Mouse (Mus musculus): ENCODE results near the gene Ptchd3.
A peak's percentile ranks its signal among the peaks of the same experiment; 100 is the strongest.

Ptchd3 gene

DNA sequence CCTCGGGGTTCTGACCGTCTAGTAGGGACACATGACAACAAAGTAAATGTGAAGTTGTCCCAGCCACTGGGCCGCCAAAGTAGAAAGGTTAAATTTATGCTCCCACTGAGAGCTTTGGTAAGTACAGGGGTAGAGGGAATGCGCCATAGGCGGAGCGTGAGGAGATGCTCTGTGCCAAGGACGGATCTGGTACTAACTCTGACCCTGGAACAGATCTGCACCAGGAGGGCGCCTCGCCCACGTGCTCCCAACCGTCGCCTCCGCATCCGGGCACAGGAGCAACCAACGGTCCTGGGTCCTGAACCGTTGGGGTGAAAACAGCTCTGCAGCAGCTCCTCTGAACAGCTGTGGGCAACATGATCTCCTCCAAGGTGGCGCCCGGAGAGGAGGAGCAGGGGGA lies at the start of gene Ptchd3:
Ptchd3 (plus strand) TSS at position 301 of the 400 bp plus-strand sequence.
- DNase-seq, result no peak

DNA sequence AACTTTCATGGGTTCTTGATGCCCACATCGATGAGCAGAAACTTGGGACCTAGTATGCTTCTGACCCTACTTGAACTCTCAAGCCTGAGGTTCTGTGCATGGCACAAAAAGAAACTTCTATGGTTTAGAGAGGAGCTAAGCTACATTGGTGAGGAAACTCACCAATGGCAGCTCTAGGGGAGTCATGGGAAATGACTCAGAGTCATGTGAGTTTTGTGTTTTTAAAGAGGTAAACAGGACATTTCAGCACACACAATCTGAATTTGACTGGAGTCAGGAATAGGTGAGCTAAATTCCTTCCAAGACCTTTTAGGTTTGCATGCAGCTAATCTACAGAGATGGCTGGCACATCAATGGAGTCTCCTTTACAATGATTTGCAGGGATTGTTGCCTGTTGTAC lies 48.2 kb upstream of the Ptchd3 start:
- DNase-seq, result no peak

DNA sequence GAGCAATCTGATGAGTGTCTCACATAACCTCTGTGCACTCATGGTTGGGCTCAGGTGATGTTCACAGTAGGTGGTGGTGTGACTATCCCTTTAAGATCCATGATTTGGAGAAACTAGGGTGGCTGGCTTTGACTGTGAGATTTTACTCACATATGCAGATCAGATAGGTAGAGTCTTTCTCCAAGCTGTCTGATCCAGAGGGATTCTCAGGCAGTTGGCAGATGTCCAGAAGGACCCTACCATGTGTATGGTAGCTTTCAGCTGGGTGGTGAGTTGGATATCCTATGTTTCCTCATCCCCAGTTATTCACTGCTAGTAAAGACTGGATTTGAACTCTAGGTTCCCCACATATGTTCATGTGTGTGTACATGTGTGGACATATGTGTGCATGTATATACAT lies 42.6 kb upstream of the Ptchd3 start:
- DNase-seq, result no peak

DNA sequence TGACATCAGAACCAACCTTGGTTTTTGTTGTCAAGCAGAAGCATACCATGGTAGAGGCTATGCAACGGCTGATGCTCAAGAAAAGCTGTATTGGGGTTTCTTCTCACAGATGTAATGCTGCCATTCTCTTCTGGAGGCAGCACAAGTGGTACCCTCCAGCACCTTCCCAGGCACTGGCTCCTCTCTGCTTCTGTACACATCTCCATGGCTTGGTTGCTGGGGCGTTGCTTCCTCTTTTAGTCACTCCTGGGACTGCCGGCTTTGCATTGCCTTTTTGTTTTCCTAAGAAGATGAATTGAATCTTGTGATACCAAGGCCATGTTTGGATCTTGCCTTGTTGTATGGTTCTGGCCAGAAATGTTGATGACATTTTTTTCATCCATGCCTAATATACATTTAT lies 40.5 kb upstream of the Ptchd3 start:
- DNase-seq, result no peak

DNA sequence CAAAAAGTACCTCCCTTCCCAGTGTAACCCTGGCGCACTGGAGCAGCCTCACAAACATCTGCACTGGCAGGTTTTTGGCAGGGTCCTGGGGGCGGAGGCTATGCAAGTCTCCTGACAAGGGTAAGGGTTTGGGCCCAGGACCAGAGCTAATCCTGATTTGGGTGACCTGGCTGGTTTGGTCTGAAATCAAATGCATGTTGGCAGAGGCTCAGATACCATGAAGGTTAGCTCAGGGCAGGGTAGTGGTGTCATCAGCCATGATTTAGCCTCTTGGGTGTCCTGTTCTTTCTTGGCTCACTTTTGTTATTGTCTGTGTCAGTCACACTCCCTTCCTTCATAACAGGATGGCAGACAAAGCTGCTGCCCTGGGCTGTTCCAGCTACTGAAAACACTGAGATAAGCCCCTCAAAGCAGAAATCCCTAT lies 39.4 kb upstream of the Ptchd3 start:
- DNase-seq, result peak; percentile 76 to 77

DNA sequence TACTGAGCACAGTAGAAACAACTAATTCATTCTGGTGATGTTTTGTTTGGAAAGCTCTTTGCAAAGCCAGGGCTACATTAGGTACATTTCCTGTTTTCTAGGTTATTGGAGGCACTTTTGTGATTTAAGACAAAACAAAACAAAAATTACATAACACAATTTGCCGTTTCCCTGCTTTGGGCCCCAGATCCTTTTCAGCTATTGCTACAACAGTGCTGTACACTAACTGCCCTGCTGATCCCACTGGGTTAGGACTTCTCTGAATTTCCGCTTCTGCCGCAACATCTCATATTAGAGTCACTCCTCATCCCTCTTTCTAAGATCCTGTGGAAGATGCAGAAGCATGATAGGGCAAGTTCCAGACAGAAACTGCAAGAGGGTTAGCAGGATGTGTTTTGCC lies 38.6 kb upstream of the Ptchd3 start:
- DNase-seq, result peak in 1 of 2 experiments; percentile 10

DNA sequence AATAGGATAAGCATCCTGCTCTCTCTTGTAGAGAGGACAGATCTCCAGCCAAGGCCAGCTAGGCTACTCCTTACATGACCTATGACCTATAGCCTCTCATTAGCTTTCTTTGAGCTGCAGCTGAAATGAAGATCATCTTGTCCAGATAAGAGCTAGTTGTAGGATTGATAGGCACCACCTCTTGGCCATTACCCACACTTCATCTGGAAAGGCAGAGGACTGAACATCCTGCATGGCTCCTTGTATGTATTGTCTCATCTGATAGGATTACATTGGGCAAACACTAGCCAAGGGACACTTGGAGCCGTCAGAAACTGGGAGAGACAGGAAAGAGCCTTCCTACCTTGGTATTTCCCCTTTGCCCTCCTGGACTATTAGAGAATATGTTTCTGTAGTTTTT lies 38.1 kb upstream of the Ptchd3 start:
- no peak for DNase-seq

DNA sequence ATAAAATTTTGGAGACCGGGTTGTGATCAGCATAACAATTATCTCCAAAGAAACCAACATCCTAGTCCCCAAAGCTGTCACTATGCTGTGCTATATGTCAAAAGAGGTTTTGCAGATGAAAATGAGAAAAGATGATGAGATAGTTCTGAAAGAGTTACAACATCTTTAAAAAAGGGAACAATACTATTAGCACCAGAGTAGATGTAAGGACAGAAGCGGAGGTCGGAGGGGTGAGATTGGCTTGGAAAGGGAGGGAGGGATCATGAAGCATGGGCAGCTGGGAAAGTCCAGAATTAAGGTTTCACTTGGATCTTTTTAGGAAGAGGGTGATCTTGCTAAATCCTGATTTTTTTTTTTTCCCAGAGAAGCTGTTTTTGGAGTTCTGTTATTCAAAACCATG lies 36.5 kb upstream of the Ptchd3 start:
- no peak for DNase-seq

DNA sequence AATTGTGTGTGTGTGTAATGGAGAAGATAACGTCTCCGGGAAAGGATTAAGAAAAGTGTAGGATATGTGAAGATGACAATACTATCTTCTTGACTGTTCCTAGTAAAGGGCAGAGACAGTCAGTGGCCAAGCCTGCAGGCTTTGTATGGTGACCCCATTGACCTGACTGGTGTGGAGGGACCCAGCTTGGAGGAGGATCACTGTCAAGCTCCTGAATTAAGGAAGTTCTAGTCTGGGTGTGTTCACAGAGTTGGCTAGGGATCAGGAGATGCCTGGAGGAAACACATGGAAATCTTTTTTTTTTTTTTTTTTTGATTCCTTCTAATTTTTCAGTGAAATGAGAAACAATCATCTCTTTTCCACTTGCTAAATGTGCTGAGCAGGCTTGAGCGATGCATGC lies 35.9 kb upstream of the Ptchd3 start:
- peak; percentile 32 to 49 for DNase-seq

DNA sequence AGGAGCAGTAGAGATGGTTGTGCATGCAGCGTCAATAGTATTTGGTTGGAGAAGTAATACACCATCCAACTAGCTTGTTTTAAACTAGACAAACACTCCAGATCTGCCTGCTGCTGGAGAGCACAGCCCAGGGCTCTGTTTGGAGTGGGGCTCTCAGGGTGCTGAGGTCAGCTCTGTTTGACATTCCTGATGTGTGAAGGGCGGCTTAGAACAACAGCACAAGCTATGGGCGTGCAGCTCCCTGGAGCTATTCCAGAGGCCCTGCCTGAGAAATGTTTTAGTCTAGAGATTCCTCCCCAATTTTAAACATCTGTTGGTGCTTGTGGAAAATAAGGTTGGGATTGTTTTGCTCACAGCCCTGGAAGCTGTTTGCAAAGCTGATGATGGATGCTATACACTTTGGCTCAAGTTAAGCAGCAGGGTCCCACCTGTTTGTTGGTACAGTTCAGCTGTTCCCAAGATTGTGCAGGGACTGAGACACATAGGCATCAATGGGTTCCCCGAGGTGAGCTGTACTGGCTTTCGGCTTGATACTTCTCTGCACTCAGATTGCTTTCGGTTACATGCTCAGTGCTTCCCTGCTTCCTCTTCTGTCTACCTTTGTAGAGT lies 35.4 kb upstream of the Ptchd3 start:
- DNase-seq, result peak; percentile 42 to 46

DNA sequence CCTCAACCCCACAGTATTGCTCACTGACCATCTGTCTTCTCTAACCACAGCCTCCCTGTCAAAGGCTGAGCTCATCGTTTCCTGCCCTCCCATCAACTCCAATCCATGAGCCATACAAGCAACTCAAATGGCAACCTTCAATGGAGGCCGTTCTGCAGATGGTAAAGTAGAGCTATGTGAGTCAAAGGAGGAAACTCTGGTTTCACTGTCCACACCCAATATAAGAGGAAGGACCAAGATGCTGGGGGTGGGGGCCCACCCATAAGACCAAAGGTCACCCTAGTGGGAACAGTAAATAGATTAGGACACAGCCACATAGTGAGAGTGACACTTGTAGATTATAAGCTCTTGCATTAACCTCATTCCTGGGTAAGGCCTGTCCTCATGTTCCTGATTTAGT lies 34.1 kb upstream of the Ptchd3 start:
- no peak for DNase-seq

DNA sequence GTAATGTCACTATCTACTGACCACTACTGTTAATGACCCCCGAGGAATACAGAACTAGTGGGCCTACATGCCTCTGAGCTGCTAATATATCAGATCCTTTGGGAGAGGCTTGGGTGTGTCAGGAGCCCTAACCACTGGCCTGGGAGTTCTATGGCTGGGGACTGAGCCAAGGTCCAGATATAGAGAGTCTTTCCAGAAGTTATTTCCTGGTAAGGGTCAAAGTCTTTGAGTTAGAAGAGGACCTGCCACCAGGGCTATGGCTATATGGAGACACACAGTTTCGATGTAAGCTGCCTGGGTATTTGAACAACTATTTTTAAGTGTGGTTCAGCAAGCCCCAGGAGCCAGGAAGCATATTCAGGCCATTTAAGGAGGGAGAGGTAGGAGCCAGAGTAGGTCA lies 31.5 kb upstream of the Ptchd3 start:
- DNase-seq, result no peak

DNA sequence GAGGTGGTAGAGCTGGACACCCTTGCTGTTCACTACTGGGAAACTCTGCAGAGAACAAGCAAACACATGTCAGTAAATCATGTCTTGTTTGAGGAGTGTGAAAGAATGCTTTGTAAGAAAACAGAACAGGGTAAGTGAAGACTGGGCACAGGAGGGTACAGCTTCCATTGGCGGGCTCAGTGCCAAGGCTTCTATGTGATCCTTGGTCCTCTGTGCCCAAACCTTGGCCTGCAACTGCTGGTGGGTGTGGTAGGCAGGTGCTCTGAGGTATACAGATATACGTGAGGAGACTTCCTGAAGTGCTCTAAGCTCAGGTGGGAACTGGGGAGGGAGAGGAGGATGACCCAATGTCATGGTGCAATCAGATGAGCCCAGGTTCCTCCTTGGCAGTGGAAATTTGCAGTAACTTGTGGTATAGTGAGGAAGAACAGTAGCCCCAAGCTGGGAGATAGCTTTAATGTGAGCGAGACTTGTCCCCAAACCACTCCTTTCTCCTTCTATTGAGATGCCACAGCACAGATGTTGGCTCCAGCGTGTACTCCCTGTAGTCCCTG lies 30.2 kb upstream of the Ptchd3 start:
- DNase-seq, result no peak

DNA sequence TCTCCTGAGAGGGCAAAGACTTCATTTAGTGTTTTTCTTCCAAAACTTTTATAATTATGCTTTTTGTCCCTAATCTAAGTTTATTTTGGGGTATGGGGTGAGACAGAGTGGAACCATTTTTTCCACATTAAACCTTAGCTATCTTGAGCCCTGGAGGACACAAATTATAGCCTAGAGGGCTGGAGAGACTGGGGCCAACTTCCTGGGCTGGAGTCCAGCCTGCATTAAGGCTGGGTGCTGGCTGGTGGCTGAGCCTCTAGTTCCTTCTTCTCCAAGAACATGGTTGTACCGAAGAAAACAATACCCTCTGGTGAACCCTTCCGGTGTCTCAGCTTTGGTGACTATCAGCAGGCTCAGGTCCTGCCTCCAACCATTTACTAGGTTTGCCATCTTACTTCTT lies 27.3 kb upstream of the Ptchd3 start:
- no peak for DNase-seq

DNA sequence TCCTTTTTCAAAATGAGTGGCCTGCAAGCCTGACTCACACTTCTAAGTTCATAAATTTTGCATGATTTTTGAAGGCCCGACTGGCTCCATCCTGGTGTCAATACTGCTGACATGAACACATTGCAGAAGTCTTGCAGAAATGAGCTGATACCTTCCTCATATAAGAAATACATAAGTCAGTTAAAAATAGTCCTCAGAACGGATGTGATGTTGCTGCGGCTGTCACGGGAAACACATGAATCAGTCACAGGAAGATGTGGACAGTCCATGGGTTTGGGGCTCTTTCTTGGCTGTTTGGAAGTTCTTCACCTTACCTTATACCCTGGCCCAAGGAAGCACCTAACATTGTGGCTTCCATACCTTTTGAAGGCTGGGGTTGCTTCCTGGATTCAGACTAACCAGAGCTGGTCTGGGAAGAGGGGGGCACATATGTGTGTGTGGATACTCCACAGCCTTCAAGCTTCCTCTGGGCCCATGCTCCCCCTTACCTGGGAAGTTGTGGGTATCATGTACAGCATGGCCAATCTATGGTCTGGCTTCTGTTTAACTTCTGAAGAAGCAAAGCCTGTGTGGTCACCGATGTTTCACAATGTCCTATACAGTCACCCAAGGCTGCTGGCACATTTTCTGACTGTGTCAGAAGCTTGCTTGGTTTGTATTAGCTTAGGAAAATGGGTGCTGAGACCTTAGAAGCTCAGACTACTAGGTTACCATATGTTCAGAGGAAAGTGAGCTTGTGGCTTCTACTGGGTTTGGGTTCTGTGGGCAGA lies 25.6 kb upstream of the Ptchd3 start:
- DNase-seq, result no peak

DNA sequence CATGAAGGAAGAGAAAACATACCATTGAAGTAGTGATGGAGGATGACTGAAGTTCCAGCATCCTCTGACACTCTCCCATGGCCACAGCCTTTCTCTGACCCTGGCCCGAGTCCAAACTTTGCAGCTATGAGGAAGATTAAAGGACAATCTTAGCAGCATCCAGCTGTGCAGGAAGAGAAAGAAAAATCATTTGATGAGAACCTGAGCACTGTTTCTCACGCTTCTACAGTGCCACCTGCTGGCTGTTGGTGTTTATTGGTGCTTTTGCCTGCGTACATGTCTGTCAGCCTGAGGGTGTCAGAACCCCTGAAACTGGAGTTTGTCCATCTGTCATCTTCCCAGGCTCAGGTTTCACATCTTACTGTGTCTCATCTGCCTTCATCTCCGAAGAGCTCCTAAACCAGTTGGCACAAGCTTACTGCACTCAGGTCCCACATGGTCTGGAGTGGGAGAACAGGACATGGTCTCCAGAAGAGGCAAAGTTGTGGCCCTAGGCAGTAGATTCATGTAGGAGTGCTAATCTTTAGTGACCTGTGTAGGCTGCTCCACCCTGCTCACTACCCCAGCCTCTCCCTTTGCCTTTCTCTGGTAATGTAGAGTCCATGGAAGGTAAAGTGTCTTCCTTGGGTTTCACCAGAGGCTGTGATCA lies 21.7 kb upstream of the Ptchd3 start:
- DNase-seq, result peak; percentile 81 to 94

DNA sequence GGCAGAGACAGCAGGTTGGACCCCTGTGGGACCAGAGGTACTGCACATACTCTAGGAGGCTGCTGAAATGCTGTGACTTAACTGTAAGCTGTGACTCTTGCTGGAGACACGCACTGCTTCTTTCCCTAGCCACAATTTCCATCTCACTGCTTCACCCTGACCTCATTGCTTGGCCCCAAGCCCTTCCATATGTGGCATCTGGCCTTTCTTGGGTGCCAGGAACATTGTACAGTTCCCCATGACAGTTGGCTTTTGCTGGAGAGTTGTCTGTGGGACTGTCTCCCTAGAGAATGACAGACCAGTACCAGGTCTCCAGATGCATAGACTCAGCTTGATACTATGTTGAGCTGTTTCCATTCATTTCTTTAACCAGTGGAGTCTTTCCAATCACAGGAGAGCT lies 21.2 kb upstream of the Ptchd3 start:
- DNase-seq, result no peak

DNA sequence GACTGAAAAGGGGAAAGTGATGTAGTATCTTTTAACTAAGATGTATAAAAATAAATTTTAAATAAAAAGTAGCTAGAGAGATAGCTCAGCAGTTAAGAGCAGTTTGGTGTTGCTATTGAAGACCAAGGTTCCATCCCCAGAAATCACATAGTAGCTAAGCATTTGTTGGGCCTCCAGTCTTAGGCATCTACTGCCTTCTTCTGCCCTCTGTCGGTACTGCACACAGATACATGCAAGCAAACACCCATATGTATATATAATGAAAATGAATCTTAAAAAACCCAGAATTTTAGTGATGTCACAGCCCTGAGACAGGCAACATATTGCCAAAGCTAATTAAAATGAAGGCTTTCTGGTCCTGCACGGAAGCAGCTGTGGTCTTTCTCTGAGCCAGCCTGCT lies 15.9 kb downstream of the Ptchd3 start:
- no peak for DNase-seq

DNA sequence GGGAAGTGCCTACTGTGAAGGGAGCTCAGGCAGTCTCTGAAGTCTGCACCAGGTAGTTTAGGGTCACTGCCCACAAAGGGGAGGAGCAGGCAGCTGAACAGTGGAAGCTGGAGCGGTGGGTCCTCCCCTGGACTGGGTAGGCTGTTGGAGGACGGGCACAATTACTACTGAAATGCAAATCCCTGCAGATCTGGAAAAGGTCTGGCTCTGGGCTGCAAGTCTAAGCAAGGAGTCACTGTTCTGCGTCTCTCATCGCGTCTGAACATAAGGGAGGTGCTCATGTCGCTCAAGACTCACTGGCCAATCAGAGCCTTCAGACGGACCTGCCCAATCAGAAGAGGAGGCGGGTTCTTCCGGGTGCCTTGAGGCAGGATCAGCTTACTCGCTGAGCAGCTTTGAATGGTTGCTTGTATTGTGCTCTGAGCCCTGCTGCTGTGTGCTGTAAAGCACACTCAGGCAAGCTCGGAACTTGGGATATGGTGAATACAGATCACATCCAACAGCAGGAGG lies 17.8 kb downstream of the Ptchd3 start:
- DNase-seq, result peak; percentile 49 to 64
